ENCODE assay signal across 8 mouse cellular contexts in the genomic region with DNA sequence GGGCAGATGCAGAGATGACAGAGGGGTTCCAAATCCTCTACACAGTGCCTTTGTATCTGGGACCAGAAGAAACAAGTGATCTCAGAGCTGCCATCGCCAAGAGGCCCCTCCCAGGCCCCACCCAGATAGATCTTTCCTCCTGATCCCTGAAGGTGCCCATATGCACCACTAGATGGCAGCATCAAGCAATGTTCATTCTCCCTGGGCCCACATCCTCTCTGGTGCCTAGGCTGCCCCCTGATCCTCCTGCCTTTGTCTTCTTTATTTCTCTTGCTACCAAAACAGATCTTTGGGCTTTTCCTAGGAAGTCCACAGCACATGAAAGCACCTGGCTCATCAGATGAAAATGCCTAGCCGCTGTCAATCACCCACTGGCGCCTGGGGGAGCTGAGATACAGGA. TPM values are rescaled to one million over a fixed set of nuclear protein-coding genes. Genes with fewer than 3 reads are reported as not detected.
DNase-seq lines count a peak whose midpoint lies in the region; ATAC-seq and TF ChIP-seq lines count a peak whose summit lies in the region.

No protein-coding gene starts in this region.

- H3K4me3 ChIP-seq in ES-E14 (ENCODE audit: insufficient read depth in 1 of 2, low read depth in 1 of 2, low read length in 2 of 2, poor library complexity in 1 of 2, severe bottlenecking in 1 of 2), result no peak overlapping the region
- no peak overlapping the region for H3K4me3 ChIP-seq in forebrain, embryonic 12.5 days (replicated peaks)
- no peak overlapping the region for H3K4me3 ChIP-seq in liver, embryonic 15.5 days (replicated peaks)
- no peak overlapping the region for H3K4me3 ChIP-seq in neural tube, embryonic 11.5 days (ENCODE audit: low read depth, low read length)

- WGBS in forebrain, embryonic 12.5 days, result 23% methylated on average over 3 of the region's 3 CpGs
- 28% methylated on average over 3 of the region's 3 CpGs for WGBS in liver, embryonic 15.5 days (ENCODE audit: insufficient replicate concordance)
- WGBS in neural tube, embryonic 11.5 days, result 19% methylated on average over 3 of the region's 3 CpGs

- 0 out of 2 replicates have a peak overlapping the region, but pooled peaks have one; percentile 15 for H3K4me2 ChIP-seq in forebrain, embryonic 12.5 days
- peak overlapping the region; percentile 36 for H3K4me2 ChIP-seq in liver, embryonic 15.5 days
- H3K4me2 ChIP-seq in neural tube, embryonic 11.5 days (ENCODE audit: low read depth), result no peak overlapping the region

- H3K27ac ChIP-seq in ES-E14 (ENCODE audit: insufficient read depth, low read depth, low read length, poor library complexity, severe bottlenecking), result no peak overlapping the region
- peak overlapping the region; percentile 20 for H3K27ac ChIP-seq in forebrain, embryonic 12.5 days
- H3K27ac ChIP-seq in liver, embryonic 15.5 days (replicated peaks), result no peak overlapping the region
- no peak overlapping the region for H3K27ac ChIP-seq in neural tube, embryonic 11.5 days (ENCODE audit: low read depth, low read length)

- no peaks in the 10 kb centered on the region for H3K9me3 ChIP-seq in ES-E14 (ENCODE audit: control insufficient read depth, insufficient read depth, low read depth, low read length)
- H3K9me3 ChIP-seq in forebrain, embryonic 12.5 days, result no peaks in the 10 kb centered on the region
- no peaks in the 10 kb centered on the region for H3K9me3 ChIP-seq in liver, embryonic 15.5 days (replicated peaks)
- no peaks in the 10 kb centered on the region for H3K9me3 ChIP-seq in neural tube, embryonic 11.5 days (ENCODE audit: control insufficient read depth, low read length)

- intact Hi-C loops in heart, postnatal 10 days (cut with DNase I), result loop anchor here (1.0 to 10.0 kb wide), 3 partner anchors 41 to 250 kb away; a partner anchor contains a TSS

- H3K27me3 ChIP-seq in forebrain, embryonic 12.5 days, result 0 out of 2 replicates have a peak, but pooled peaks cover 4% of the 10 kb centered on the region
- peaks cover 4% of the 10 kb centered on the region; the same call in 1 of the 2 replicates for H3K27me3 ChIP-seq in liver, embryonic 15.5 days
- H3K27me3 ChIP-seq in neural tube, embryonic 11.5 days (ENCODE audit: control insufficient read depth, insufficient read depth, low read length), result no peaks in the 10 kb centered on the region

- in situ Hi-C loops in ES-E14 (cut with MboI; ENCODE audit: low sequenced_read_pairs in 2 of 2, unreplicated experiment in 2 of 2), result no loop called here

- no peaks in the 10 kb centered on the region for H3K36me3 ChIP-seq in ES-E14 (ENCODE audit: control insufficient read depth, insufficient read depth, low read length, poor library complexity, severe bottlenecking)
- H3K36me3 ChIP-seq in forebrain, embryonic 12.5 days (replicated peaks), result no peaks in the 10 kb centered on the region
- H3K36me3 ChIP-seq in liver, embryonic 15.5 days (replicated peaks), result no peaks in the 10 kb centered on the region
- no peaks in the 10 kb centered on the region for H3K36me3 ChIP-seq in neural tube, embryonic 11.5 days (ENCODE audit: control insufficient read depth, insufficient read depth, low read length)

- H3K9ac ChIP-seq in ES-E14 (ENCODE audit: insufficient read depth, low read depth, low read length, poor library complexity, severe bottlenecking), result no peak overlapping the region
- H3K9ac ChIP-seq in forebrain, embryonic 12.5 days, result no peak overlapping the region
- H3K9ac ChIP-seq in liver, embryonic 15.5 days, result no peak overlapping the region
- H3K9ac ChIP-seq in neural tube, embryonic 11.5 days (ENCODE audit: low read length), result no peak overlapping the region

- ATAC-seq in forebrain, embryonic 12.5 days (ENCODE audit: low FRiP score), result peak; percentile 87
- peak; percentile 80 for ATAC-seq in liver, embryonic 15.5 days (ENCODE audit: insufficient read depth)
- ATAC-seq in neural tube, embryonic 11.5 days (ENCODE audit: insufficient read depth, low FRiP score, low TSS enrichment), result peak; percentile 88

- DNase-seq in ES-E14 (ENCODE audit: low read depth, low spot score), result peak; percentile 83
- DNase-seq in c-Kit-positive CD71-positive TER-119-negative erythroid progenitor cells, embryonic 14.5 days (ENCODE audit: low read depth), result peak; percentile 74
- DNase-seq in heart, postnatal 10 days, result peak; percentile 82 to 85
- DNase-seq in kidney, postnatal 36 days, result peak; percentile 73
- peak; percentile 77 for DNase-seq in neural tube, embryonic 11.5 days (ENCODE audit: low spot score)
- DNase-seq in telencephalon, adult 2 months (ENCODE audit: low read depth, low spot score), result peak; percentile 77

- H3K4me1 ChIP-seq in ES-E14 (ENCODE audit: control insufficient read depth in 2 of 2, insufficient read depth in 2 of 2, low read length in 2 of 2, poor library complexity in 1 of 2), result peaks cover 0 to 4% of the 10 kb centered on the region in 2 experiments; a peak in 1 of 4 replicates
- H3K4me1 ChIP-seq in forebrain, embryonic 12.5 days, result peaks cover 19% of the 10 kb centered on the region
- H3K4me1 ChIP-seq in liver, embryonic 15.5 days (replicated peaks), result peaks cover 34% of the 10 kb centered on the region
- peaks cover 3% of the 10 kb centered on the region; the same call in 1 of the 2 replicates for H3K4me1 ChIP-seq in neural tube, embryonic 11.5 days (ENCODE audit: control insufficient read depth, insufficient read depth, low read length)

TF ChIP-seq in ES-E14, 5 proteins besides CTCF, POLR2A, EP300 and RAD21:
- no peak for TF ChIP-seq MAFK (IDR thresholded peaks at IDR 0.05; ENCODE audit: insufficient read depth, low read depth, low read length)
- TF ChIP-seq HCFC1 (IDR thresholded peaks at IDR 0.05; ENCODE audit: borderline replicate concordance, insufficient read depth, low read length), result no peak
- no peak for TF ChIP-seq ZNF384 (IDR thresholded peaks at IDR 0.05; ENCODE audit: low read depth, low read length)
- peak; percentile 73; the same call in 1 of the 2 replicates for TF ChIP-seq ZC3H11A (IDR thresholded peaks at IDR 0.05; ENCODE audit: borderline replicate concordance, low read depth, low read length)
- no peak for TF ChIP-seq CHD2 (IDR thresholded peaks at IDR 0.05; ENCODE audit: low read depth, low read length)

RNA-seq across cellular contexts. Expression of a gene that starts 9.7 kb away (rescaled TPM):
- 0.31 and 0.53 TPM in 2 replicates for total RNA-seq in ES-E14 (2012; rRNA removed)
- polyA plus RNA-seq in forebrain, embryonic 12.5 days (2016; fragmentation: Nextera tagmentation; extraction: Ambion mirVana), result 4.4 and 5.1 TPM in 2 replicates
- total RNA-seq in heart, postnatal 10 days (2021), result 1 to 10 TPM; 2.0 to 2.2 TPM
- 0.15 TPM in 2 replicates for polyA plus RNA-seq in liver, embryonic 15.5 days (2015; fragmentation: Nextera tagmentation; extraction: Ambion mirVana)
- polyA plus RNA-seq in neural tube, embryonic 11.5 days (2014; fragmentation: Nextera tagmentation; extraction: Ambion mirVana), result 1.2 and 2.5 TPM in 2 replicates

RNA-seq across cellular contexts. Expression of a gene that starts 24.8 kb away (rescaled TPM):
- total RNA-seq in ES-E14 (2012; rRNA removed), result 10.8 and 11.3 TPM in 2 replicates
- 42.6 and 43.1 TPM in 2 replicates for polyA plus RNA-seq in forebrain, embryonic 12.5 days (2016; fragmentation: Nextera tagmentation; extraction: Ambion mirVana)
- total RNA-seq in heart, postnatal 10 days (2021), result 10 to 100 TPM; 67.4 to 81.0 TPM
- polyA plus RNA-seq in liver, embryonic 15.5 days (2015; fragmentation: Nextera tagmentation; extraction: Ambion mirVana), result 12.8 and 13.0 TPM in 2 replicates
- 33.3 and 35.6 TPM in 2 replicates for polyA plus RNA-seq in neural tube, embryonic 11.5 days (2014; fragmentation: Nextera tagmentation; extraction: Ambion mirVana)

RNA-seq across cellular contexts. Expression of a gene that starts 45.6 kb away (rescaled TPM):
- total RNA-seq in ES-E14 (2012; rRNA removed), result 0.40 TPM in 1 of 2 replicates, not detected in the other
- 0.27 TPM in 1 of 2 replicates, not detected in the other for polyA plus RNA-seq in forebrain, embryonic 12.5 days (2016; fragmentation: Nextera tagmentation; extraction: Ambion mirVana)
- total RNA-seq in heart, postnatal 10 days (2021), result not detected
- polyA plus RNA-seq in liver, embryonic 15.5 days (2015; fragmentation: Nextera tagmentation; extraction: Ambion mirVana), result 0.15 TPM in 1 of 2 replicates, not detected in the other
- polyA plus RNA-seq in neural tube, embryonic 11.5 days (2014; fragmentation: Nextera tagmentation; extraction: Ambion mirVana), result 0.43 TPM in 1 of 2 replicates, not detected in the other
